Mouse (Mus musculus) midbrain, embryonic 14.5 days (tissue): ENCODE results near the gene Abi3bp. TPM values are rescaled to one million over a fixed set of nuclear protein-coding genes. Genes with fewer than 3 reads are reported as not detected.
A peak's percentile ranks its signal among the peaks of the same experiment; 100 is the strongest.

ENCODE experiments used
- ATAC-seq: fragments of 200-750 bp; cut with Nextera tagmentation; 2 replicates; pipeline ENCODE4 v1.8.0; 2017; ENCODE audit warnings: moderate number of reproducible peaks, moderate library complexity; ENCODE audit not compliant: low FRiP score, low TSS enrichment
- DNase-seq: peaks from one replicate; pipeline ENCODE4 v3.0.0-alpha.2; 2015
- H3K27ac ChIP-seq: fragments of 300-500 bp; sonication (generic); replicated peaks from 2 replicates; pipeline ENCODE4 v1.5.1; 2014; ENCODE audit warnings: mild to moderate bottlenecking, low read depth, low read length, moderate library complexity
- H3K27me3 ChIP-seq: fragments of 300-500 bp; sonication (generic); 2 replicates; pipeline ENCODE4 v1.6.1; 2014; ENCODE audit warnings: low read length, control low read depth, mixed read lengths; ENCODE audit not compliant: control insufficient read depth, insufficient read depth
- H3K36me3 ChIP-seq: fragments of 300-500 bp; sonication (generic); 2 replicates; pipeline ENCODE4 v1.6.1; 2014; ENCODE audit warnings: low read length, control low read depth; ENCODE audit not compliant: control insufficient read depth, insufficient read depth
- H3K4me1 ChIP-seq: fragments of 300-500 bp; sonication (generic); 2 replicates; pipeline ENCODE4 v1.6.1; 2014; ENCODE audit warnings: mild to moderate bottlenecking, antibody characterized with exemption, low read length, control low read depth; ENCODE audit not compliant: control insufficient read depth, insufficient read depth
- H3K4me2 ChIP-seq: fragments of 300-500 bp; sonication (generic); 2 replicates; pipeline ENCODE4 v1.6.1; 2014; ENCODE audit warnings: mild to moderate bottlenecking, low read length, moderate library complexity
- H3K4me3 ChIP-seq: fragments of 300-500 bp; sonication (generic); replicated peaks from 2 replicates; pipeline ENCODE4 v1.5.1; 2014; ENCODE audit warnings: low read depth, low read length
- H3K9ac ChIP-seq: fragments of 300-500 bp; sonication (generic); replicated peaks from 2 replicates; pipeline ENCODE4 v1.6.1; 2014; ENCODE audit warnings: mild to moderate bottlenecking, low read length, moderate library complexity
- H3K9me3 ChIP-seq: fragments of 300-500 bp; sonication (generic); 2 replicates; pipeline ENCODE4 v1.6.1; 2016; ENCODE audit warnings: low read length, control low read depth, mixed read lengths; ENCODE audit not compliant: control insufficient read depth
- WGBS: fragments of 180-500 bp; shearing (Covaris S2); extraction: QIAGEN DNeasy Blood & Tissue Kit; methylation state at CpG from one replicate; pipeline ENCODE4 v1.1.7; 2014; 5-methylcytosine and 5-hydroxymethylcytosine counted together
- polyA plus RNA-seq: library from polyadenylated mRNA; unstranded; fragments of >200 nt; fragmentation: Nextera tagmentation; extraction: Ambion mirVana; gene quantifications from 2 replicates; pipeline ENCODE4 v1.2.1, GENCODE M21; 2014

Abi3bp gene
- polyA plus RNA-seq, result 0.42 and 0.43 TPM in 2 replicates

- H3K27ac ChIP-seq, result no peak within 1 kb of the TSS
- no peak within 1 kb of the TSS for H3K9ac ChIP-seq
- H3K4me3 ChIP-seq, result no peak within 1 kb of the TSS
- ATAC-seq, result no peak
- H3K27me3 ChIP-seq, result no peaks in the 10 kb centered on the region
- no peaks in the 10 kb centered on the region for H3K4me1 ChIP-seq
- no peak within 1 kb of the TSS for H3K4me2 ChIP-seq
- DNase-seq, result no peak
- WGBS, result 65% methylated on average over 11 of the region's 11 CpGs
- no peaks in the 10 kb centered on the region for H3K36me3 ChIP-seq
- H3K9me3 ChIP-seq, result no peaks in the 10 kb centered on the region
Observed at GRCm38 (mm10) chr16:56477677-56478574, at the start of gene Abi3bp. TSS of gene Abi3bp (plus strand) at chr16:56477878.

DNA sequence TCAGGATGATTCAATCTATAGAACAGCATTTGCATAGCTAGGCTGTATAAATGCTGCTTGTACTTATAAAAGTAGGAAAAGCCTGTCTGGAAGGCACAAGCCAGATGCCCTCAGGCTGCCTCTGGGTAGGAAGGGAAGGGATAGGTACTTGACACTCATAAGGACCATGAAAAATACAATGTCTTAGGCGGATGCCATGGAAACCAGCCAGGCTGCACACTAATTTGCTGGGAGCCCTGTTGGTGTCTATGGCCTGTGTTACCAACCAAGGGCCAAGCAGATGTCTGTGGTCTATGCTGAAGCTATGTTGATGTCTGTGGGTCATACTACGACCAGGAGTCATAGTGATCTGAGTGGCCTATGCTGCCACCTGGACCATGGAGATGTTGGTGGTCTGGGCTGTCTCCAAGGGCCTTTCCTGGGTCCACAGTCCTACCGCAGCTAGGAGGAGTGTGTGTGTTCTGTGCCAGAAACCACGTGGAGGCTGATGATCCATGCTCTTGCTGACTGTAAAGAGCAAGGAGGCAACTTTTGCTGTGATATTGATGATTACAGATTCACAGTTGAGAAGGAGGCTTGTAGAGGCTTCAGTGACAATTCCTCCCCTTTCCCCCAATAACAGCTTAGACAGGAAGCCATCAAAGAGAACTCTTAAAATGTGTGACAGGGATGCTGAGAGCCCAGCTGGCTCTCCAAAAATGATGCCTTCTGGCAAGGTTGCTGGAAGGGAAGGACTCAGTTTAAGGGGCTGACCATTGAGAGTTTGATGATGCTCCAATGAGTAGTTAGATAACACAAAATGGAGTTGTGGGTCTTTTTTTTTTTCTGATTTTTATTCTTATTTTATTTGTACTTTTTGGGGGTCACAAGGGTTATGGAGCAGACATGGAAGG lies 42.1 kb upstream of the Abi3bp start:
- Histone ChIP-seq H3K4me3 (no peak overlapping the region), H3K9me3 (no peaks in the 10 kb centered on the region), H3K4me1 (no peaks in the 10 kb centered on the region), H3K27me3 (no peaks in the 10 kb centered on the region), H3K4me2 (no peak overlapping the region), H3K9ac (no peak overlapping the region), H3K27ac (no peak overlapping the region), H3K36me3 (no peaks in the 10 kb centered on the region)
- DNase-seq (peak; percentile 2), ATAC-seq (no peak; the same call in 1 of the 2 replicates)
- 74% methylated on average over 4 of the region's 4 CpGs for WGBS

DNA sequence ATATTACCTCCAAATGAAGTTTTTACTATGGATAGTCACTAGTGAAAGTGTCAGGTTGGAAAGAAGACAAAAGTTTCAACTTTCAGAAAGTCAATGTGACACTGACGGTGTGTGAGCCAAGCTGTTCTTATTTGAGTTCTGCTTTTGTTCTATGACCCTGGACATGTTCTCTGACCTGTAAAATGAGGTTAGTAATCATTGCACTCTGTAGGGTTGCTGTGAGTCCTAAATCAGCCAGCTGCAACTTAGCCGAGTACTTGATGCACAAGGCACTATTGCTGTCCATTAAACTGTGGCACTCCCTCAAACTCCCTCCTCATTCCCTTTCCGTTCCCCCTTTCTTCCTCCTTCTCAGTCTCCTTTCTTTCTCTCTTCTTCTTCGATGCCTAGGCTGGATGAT lies 37.4 kb upstream of the Abi3bp start:
- Histone ChIP-seq H3K4me2 (no peak overlapping the region), H3K9me3 (no peaks in the 10 kb centered on the region), H3K27ac (no peak overlapping the region), H3K27me3 (no peaks in the 10 kb centered on the region), H3K9ac (no peak overlapping the region), H3K36me3 (no peaks in the 10 kb centered on the region), H3K4me1 (no peaks in the 10 kb centered on the region), H3K4me3 (no peak overlapping the region)
- DNase-seq (no peak), ATAC-seq (no peak)
- WGBS, result 70% methylated on average over 4 of the region's 4 CpGs

- no peak overlapping the region for H3K9ac ChIP-seq
- H3K36me3 ChIP-seq, result no peaks in the 10 kb centered on the region
- no peaks in the 10 kb centered on the region for H3K9me3 ChIP-seq
- no peak overlapping the region for H3K4me2 ChIP-seq
- WGBS, result 86% methylated on average over 5 of the region's 5 CpGs
- DNase-seq, result no peak
- no peak for ATAC-seq
- H3K4me3 ChIP-seq, result no peak overlapping the region
- H3K4me1 ChIP-seq, result no peaks in the 10 kb centered on the region
- no peak overlapping the region for H3K27ac ChIP-seq
- H3K27me3 ChIP-seq, result no peaks in the 10 kb centered on the region
Observed at GRCm38 (mm10) chr16:56441113-56441512, 36.6 kb upstream of the Abi3bp start.

- no peak for ATAC-seq
Observed at GRCm38 (mm10) chr16:56441658-56442344, 35.9 kb upstream of the Abi3bp start.

GRCm38 (mm10) chr16:56451482-56451881 lies 26.2 kb upstream of the Abi3bp start:
- H3K9me3 ChIP-seq, result no peaks in the 10 kb centered on the region
- H3K36me3 ChIP-seq, result no peaks in the 10 kb centered on the region
- H3K27ac ChIP-seq, result no peak overlapping the region
- no peak overlapping the region for H3K4me2 ChIP-seq
- no peaks in the 10 kb centered on the region for H3K27me3 ChIP-seq
- WGBS, result 74% methylated on average over 2 of the region's 2 CpGs
- H3K4me1 ChIP-seq, result no peaks in the 10 kb centered on the region
- DNase-seq (no peak), ATAC-seq (no peak)
- H3K4me3 ChIP-seq, result no peak overlapping the region
- no peak overlapping the region for H3K9ac ChIP-seq

More at GRCm38 (mm10) chr16:56441658-56442344, 35.9 kb upstream of the Abi3bp start:
- H3K9me3 ChIP-seq, result no peaks in the 10 kb centered on the region
- H3K4me3 ChIP-seq, result no peak overlapping the region
- no peak overlapping the region for H3K27ac ChIP-seq
- H3K9ac ChIP-seq, result no peak overlapping the region
- no peak for DNase-seq
- no peak overlapping the region for H3K4me2 ChIP-seq
- no peaks in the 10 kb centered on the region for H3K36me3 ChIP-seq
- H3K4me1 ChIP-seq, result no peaks in the 10 kb centered on the region
- WGBS, result 88% methylated on average over 7 of the region's 7 CpGs
- H3K27me3 ChIP-seq, result no peaks in the 10 kb centered on the region

DNA sequence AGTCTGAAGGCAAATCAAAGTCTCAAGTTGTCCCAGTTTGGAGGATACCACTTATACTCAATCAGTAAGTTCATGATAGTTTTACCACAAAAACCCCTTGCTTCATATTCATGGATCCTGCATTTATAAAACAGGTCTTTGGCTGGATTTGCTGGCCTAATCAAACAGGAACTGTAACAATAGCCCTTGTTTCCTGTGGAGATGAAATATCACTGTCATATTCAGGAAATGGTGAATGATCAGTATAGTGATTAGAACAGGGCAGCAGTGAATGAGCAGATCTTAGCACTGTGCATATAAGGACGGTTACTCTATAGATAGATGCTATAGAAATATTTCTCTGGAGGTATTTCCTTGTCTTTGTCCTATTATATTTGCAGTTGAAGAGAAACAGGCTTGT lies 25.8 kb upstream of the Abi3bp start:
- ATAC-seq, result no peak
- WGBS, result 75% methylated on average over 1 of the region's 1 CpGs
- Histone ChIP-seq H3K9me3 (no peaks in the 10 kb centered on the region), H3K27me3 (no peaks in the 10 kb centered on the region), H3K4me1 (no peaks in the 10 kb centered on the region), H3K4me3 (no peak overlapping the region), H3K36me3 (no peaks in the 10 kb centered on the region), H3K9ac (no peak overlapping the region), H3K27ac (no peak overlapping the region), H3K4me2 (no peak overlapping the region)
- no peak for DNase-seq

DNA sequence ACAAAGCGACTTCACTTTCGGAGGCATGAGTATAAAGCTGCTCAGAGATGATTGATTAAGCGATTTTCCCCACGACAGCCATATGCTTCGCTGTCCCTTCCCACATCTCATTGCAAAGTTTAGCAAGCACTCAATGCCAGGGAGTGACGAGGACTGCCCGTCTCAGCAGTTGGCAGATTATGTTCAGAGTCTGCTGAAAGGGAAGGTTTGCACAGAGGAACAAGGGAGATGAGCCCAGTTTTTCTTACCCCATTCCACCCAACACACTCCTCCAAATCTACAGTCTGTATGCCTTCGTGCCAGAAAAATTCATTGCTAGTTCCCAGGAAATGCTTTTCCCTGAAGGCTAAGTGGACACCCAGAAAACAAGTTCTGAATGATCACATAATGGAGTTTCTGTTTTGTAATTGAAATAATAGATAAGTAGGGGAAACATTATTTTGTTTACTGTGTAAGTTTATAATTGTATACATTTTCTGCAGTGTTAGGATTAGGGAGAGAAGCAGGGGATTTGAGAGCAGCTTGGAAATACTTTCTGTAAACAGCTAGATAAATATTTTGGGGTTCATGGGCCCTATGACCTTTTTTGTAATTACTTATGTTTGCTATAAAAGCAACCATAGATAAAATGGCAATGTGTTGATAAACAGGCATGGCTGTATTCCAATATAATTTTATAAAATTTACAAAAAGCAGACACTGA lies 19.5 kb upstream of the Abi3bp start:
- no peaks in the 10 kb centered on the region for H3K36me3 ChIP-seq
- H3K4me3 ChIP-seq, result no peak overlapping the region
- WGBS, result 78% methylated on average over 8 of the region's 8 CpGs
- no peak overlapping the region for H3K4me2 ChIP-seq
- no peaks in the 10 kb centered on the region for H3K27me3 ChIP-seq
- no peaks in the 10 kb centered on the region for H3K4me1 ChIP-seq
- H3K27ac ChIP-seq, result no peak overlapping the region
- H3K9me3 ChIP-seq, result no peaks in the 10 kb centered on the region
- DNase-seq (no peak), ATAC-seq (no peak)
- no peak overlapping the region for H3K9ac ChIP-seq
